In genomic region chr1:106664978-106665377, GRCm38 (mm10) we compare ENCODE assay signal across 16 mouse cellular contexts.
"Had no signal": no experiment of that assay in that cellular context is flagged by ENCODE, and none has a peak within 500 bp of the region (broad histone marks: within the 10 kb centered on the region; RNA-seq: fewer than 3 reads in every experiment).

No protein-coding gene starts in this region.

- DNase-seq: kidney, adult 11 months; kidney, adult 9 months; kidney, postnatal 4 days; left cerebral cortex, postnatal 4 days; lung, embryonic 14.5 days; lung, postnatal 14 days; retina, postnatal 1 day; thymus, postnatal 4 days had no signal

- H3K9ac ChIP-seq: limb, embryonic 13.5 days; liver, embryonic 15.5 days; lung, embryonic 14.5 days; neural tube, embryonic 13.5 days had no signal

- H3K27me3 ChIP-seq: limb, embryonic 13.5 days; liver, embryonic 15.5 days; neural tube, embryonic 13.5 days had no signal

- H3K4me3 ChIP-seq: layer of hippocampus, adult 2 months; limb, embryonic 13.5 days; liver, embryonic 15.5 days; midbrain, embryonic 10.5 days; neural tube, embryonic 13.5 days had no signal

- H3K9me3 ChIP-seq: limb, embryonic 13.5 days; liver, embryonic 15.5 days; midbrain, embryonic 10.5 days; neural tube, embryonic 13.5 days had no signal

- ATAC-seq: midbrain, embryonic 16.5 days had no signal

- H3K36me3 ChIP-seq: limb, embryonic 13.5 days; liver, embryonic 15.5 days; midbrain, embryonic 10.5 days; neural tube, embryonic 13.5 days had no signal

- H3K4me1 ChIP-seq: liver, embryonic 15.5 days; midbrain, embryonic 10.5 days had no signal

- H3K27ac ChIP-seq: kidney, postnatal 0 days; layer of hippocampus, adult 2 months; limb, embryonic 13.5 days; liver, embryonic 15.5 days; midbrain, embryonic 10.5 days; neural tube, embryonic 13.5 days had no signal

- H3K4me2 ChIP-seq: limb, embryonic 13.5 days; liver, embryonic 11.5 days; liver, embryonic 15.5 days; lung, embryonic 14.5 days; neural tube, embryonic 13.5 days had no signal
